Mouse (Mus musculus) embryonic facial prominence, embryonic 11.5 days (tissue): ENCODE data around the gene Abi3. TPM values are rescaled to one million over a fixed set of nuclear protein-coding genes. Genes with fewer than 3 reads are reported as not detected.
"Not testable (repeated sequence)": the region's sequence is repeated elsewhere in the genome, so short reads cannot be mapped to it uniquely, and the experiment has no call there.

Source experiments
- ATAC-seq: fragments of 200-750 bp; cut with Nextera tagmentation; replicated peaks from 2 replicates; pipeline ENCODE4 v1.8.0; 2017; ENCODE audit warnings: low read depth; ENCODE audit not compliant: insufficient number of reproducible peaks, low FRiP score, low TSS enrichment
- DNase-seq: peaks from one replicate; pipeline ENCODE4 v3.0.0-alpha.2; 2015; ENCODE audit warnings: low spot score
- H3K27ac ChIP-seq: fragments of 300-500 bp; sonication (generic); replicated peaks from 2 replicates; pipeline ENCODE4 v1.5.1; 2014; ENCODE audit warnings: mild to moderate bottlenecking, low read depth, low read length, control low read depth
- H3K27me3 ChIP-seq: fragments of 300-500 bp; sonication (generic); 2 replicates; pipeline ENCODE4 v1.6.1; 2014; ENCODE audit warnings: mild to moderate bottlenecking, low read length, moderate library complexity, mixed read lengths; ENCODE audit not compliant: control insufficient read depth, insufficient read depth
- H3K36me3 ChIP-seq: fragments of 300-500 bp; sonication (generic); replicated peaks from 2 replicates; pipeline ENCODE4 v1.6.1; 2014; ENCODE audit warnings: low read depth, mild to moderate bottlenecking, low read length, moderate library complexity, mixed read lengths; ENCODE audit not compliant: control insufficient read depth, insufficient read depth
- H3K4me1 ChIP-seq: fragments of 300-500 bp; sonication (generic); 2 replicates; pipeline ENCODE4 v1.6.1; 2014; ENCODE audit warnings: low read length, mixed read lengths; ENCODE audit not compliant: control insufficient read depth, insufficient read depth
- H3K4me2 ChIP-seq: fragments of 300-500 bp; sonication (generic); 2 replicates; pipeline ENCODE4 v1.6.1; 2014; ENCODE audit warnings: low read depth, mild to moderate bottlenecking, control low read depth, low read length, moderate library complexity
- H3K4me3 ChIP-seq: fragments of 300-500 bp; sonication (generic); 2 replicates; pipeline ENCODE4 v1.5.1; 2014; ENCODE audit warnings: low read depth, low read length, control low read depth
- H3K9ac ChIP-seq: fragments of 300-500 bp; sonication (generic); replicated peaks from 2 replicates; pipeline ENCODE4 v1.6.1; 2014; ENCODE audit warnings: mild to moderate bottlenecking, control low read depth, low read length
- H3K9me3 ChIP-seq: fragments of 300-500 bp; sonication (generic); replicated peaks from 2 replicates; pipeline ENCODE4 v1.6.1; 2016; ENCODE audit warnings: mild to moderate bottlenecking, low read length, inconsistent platforms, mixed read lengths; ENCODE audit not compliant: control insufficient read depth
- WGBS: fragments of 180-500 bp; shearing (Covaris S2); extraction: QIAGEN DNeasy Blood & Tissue Kit; methylation state at CpG from one replicate; pipeline ENCODE4 v1.1.7; 2014; 5-methylcytosine and 5-hydroxymethylcytosine counted together
- polyA plus RNA-seq: library from polyadenylated mRNA; unstranded; fragments of >200 nt; fragmentation: Nextera tagmentation; extraction: Ambion mirVana; gene quantifications from 2 replicates; pipeline ENCODE4 v1.2.1, GENCODE M21; 2014

Gene Abi3
- 2.1 and 2.4 TPM in 2 replicates for polyA plus RNA-seq

DNA sequence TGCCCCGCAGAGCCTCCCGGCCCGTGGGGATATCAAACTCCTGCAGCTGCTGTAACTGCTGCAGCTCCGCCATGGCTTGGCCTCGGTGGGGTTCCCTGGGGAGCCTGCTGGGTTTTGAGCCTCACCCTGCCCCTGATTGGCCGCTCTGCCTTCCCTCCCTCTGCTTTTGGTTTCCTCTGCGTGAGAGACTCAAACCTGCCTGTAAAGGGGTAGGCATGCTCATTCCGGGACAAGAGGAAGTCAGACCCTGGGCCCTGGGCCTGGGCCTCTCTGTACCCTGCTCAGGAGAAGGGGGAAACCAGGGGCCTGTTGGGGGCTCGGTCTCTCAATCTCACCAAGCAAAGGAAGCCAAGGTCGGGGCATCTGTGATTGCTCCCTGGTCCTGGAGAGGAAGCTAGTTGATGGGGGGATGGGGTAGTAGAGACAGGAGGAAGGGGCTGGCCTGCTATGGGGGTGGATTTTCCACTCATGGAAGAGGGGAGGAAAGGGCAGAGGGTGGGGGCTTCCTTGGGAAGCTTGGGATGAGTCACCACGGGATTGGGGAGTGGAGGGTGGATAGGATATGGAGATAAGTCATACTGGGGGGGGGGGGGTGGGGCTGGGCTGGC lies at the start of gene Abi3:
TSS of gene Abi3 (minus strand) at position 403 of the 608 bp plus-strand sequence.
- peak within 1 kb of the TSS; percentile 34; the same call in 1 of the 2 replicates for H3K9ac ChIP-seq
- H3K4me3 ChIP-seq = no peak within 1 kb of the TSS
- H3K4me2 ChIP-seq = peak within 1 kb of the TSS; percentile 13; the same call in 1 of the 2 replicates
- ATAC-seq (no peak), DNase-seq (peak; percentile 45)
- 8% methylated on average over 11 of the region's 11 CpGs for WGBS
- H3K36me3 ChIP-seq = no peaks in the 10 kb centered on the region
- H3K9me3 ChIP-seq = no peaks in the 10 kb centered on the region
- H3K4me1 ChIP-seq = peaks cover 6% of the 10 kb centered on the region; the same call in 1 of the 2 replicates
- H3K27ac ChIP-seq = peak within 1 kb of the TSS; percentile 25
- peaks cover 2% of the 10 kb centered on the region; the same call in 1 of the 2 replicates for H3K27me3 ChIP-seq

DNA sequence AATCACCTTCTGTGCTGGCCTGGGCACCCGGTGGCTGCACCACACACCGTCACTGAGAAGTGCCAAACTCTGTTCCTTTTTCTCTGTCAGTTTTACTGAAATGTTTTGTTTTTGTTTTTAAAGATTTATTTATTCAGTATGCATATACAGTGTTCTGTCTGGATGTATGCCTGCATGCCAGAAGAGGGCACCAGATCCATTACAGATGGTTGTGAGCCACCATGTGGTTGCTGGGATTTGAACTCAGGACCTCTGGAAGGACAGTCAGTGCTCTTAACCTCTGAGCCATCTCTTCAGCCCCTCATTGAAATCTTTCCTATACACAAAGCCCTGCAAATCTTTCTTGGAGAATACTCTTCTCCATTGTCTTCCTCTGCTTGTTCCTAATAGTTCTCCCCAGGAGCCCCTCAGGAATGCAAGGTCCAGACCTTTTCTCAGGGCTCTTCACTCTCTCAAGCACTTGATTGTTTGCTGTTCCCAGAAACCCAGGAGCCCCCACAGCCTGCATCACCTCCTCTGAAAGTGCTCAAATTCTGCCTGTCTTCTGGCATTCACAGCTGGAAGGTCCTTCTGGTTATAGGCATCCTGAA lies 48.3 kb upstream of the Abi3 start:
- DNase-seq (no peak), ATAC-seq (no peak)
- H3K36me3 ChIP-seq = no peaks in the 10 kb centered on the region
- H3K9ac ChIP-seq = no peak overlapping the region
- no peaks in the 10 kb centered on the region for H3K4me1 ChIP-seq
- H3K27ac ChIP-seq = no peak overlapping the region
- H3K4me3 ChIP-seq = no peak overlapping the region
- no peaks in the 10 kb centered on the region for H3K27me3 ChIP-seq
- WGBS = 77% methylated on average over 2 of the region's 2 CpGs
- H3K4me2 ChIP-seq = no peak overlapping the region
- H3K9me3 ChIP-seq = no peaks in the 10 kb centered on the region

DNA sequence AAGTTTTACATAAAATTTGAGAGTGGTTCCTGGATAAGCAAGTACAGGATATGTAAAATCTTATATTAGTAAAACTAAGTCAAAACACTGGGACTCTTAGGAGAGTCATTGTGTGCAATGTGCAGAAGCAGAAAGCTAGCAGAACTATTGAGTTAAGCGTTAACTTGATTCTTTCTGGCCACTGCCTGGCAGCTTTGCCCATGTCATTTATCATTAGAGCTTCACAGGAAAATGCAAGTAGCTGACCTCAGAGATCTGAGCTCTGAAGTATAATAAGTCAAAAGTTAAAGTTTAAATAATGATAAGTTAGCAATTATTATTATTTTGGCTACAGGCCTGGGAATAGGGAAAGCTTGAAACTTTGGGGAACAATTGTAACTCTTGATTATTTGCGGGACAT lies 37.6 kb upstream of the Abi3 start:
- not testable (repeated sequence) for H3K27me3 ChIP-seq, DNase-seq, H3K9me3 ChIP-seq, ATAC-seq, H3K36me3 ChIP-seq, H3K4me1 ChIP-seq, H3K27ac ChIP-seq, H3K4me2 ChIP-seq, H3K4me3 ChIP-seq, H3K9ac ChIP-seq
- 74% methylated on average over 2 of the region's 2 CpGs for WGBS

DNA sequence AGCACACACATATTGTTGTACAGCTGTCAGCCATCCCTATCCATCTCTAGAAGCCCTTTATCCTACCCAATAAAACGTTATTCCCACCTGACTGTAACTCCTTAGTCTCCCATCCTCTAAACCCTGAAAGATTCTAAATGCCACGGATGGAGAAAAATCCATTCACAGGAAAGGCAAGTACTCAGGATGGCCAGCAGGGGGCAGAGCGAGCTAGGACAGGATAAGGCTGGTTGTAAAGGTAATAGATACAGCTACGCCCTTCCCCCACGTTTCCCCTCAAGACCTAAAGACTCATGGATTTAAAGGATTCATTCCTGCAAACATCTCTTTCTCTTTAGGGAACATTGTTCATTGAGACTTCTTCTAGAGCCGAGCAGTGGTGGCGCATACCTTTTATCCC lies 34.0 kb upstream of the Abi3 start:
- no peak overlapping the region for H3K27ac ChIP-seq
- H3K4me2 ChIP-seq = no peak overlapping the region
- DNase-seq (peak; percentile 82), ATAC-seq (no peak)
- no peak overlapping the region for H3K9ac ChIP-seq
- no peaks in the 10 kb centered on the region for H3K9me3 ChIP-seq
- no peak overlapping the region for H3K4me3 ChIP-seq
- H3K4me1 ChIP-seq = no peaks in the 10 kb centered on the region
- no peaks in the 10 kb centered on the region for H3K27me3 ChIP-seq
- H3K36me3 ChIP-seq = no peaks in the 10 kb centered on the region
- 23% methylated on average over 7 of the region's 7 CpGs for WGBS

DNA sequence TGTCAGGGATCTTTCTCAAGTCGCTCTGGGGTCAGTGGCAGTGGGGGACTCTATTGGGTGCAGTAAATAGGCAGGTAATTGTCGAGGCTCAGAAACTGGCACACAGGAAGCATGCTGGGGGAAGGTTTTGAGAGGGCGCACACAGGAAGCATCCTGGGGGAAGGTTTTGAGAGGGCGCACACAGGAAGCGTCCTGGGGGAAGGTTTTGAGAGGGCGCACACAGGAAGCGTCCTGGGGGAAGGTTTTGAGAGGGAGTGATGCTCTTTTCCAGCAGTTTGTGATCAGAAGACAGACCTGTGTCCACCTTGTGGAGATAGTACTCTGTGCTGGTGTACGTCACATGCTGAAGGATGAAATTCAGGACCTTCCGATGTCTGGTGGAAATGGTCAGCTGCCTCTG lies 33.5 kb upstream of the Abi3 start:
- H3K4me2 ChIP-seq = no peak overlapping the region
- no peaks in the 10 kb centered on the region for H3K36me3 ChIP-seq
- no peak overlapping the region for H3K9ac ChIP-seq
- ATAC-seq = no peak
- no peak overlapping the region for H3K27ac ChIP-seq
- no peaks in the 10 kb centered on the region for H3K27me3 ChIP-seq
- no peak overlapping the region for H3K4me3 ChIP-seq
- H3K4me1 ChIP-seq = no peaks in the 10 kb centered on the region
- no peaks in the 10 kb centered on the region for H3K9me3 ChIP-seq
- 29% methylated on average over 9 of the region's 9 CpGs for WGBS
- DNase-seq = no peak

DNA sequence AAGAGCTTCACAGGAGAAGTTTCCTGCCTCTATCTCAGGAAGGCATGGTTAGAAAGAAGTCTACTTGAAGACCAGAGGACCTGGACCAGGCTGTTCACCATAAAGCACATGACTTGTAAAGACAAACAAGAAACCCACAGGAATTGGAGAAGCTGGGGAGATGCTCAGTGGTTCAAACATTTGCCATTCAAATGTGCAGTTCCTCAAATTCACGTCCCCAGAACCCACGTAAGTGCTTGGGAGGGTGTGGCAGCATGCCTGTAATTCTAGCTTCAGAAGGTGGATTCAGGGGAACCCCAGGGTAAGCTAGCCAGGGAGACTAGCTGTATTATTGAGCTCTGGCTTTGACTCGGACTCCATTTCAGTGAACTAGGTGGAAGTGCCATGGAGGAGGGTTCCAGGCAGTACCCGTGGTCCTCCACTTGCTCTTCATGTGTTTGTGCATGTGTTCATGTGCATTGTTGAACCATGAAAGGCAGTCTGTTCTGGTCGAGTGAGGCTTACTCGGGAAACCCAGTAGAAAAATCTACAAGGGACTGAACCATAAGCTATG lies 27.7 kb upstream of the Abi3 start:
- H3K9ac ChIP-seq = no peak overlapping the region
- WGBS = 77% methylated on average over 6 of the region's 6 CpGs
- no peak overlapping the region for H3K27ac ChIP-seq
- no peak overlapping the region for H3K4me2 ChIP-seq
- H3K27me3 ChIP-seq = no peaks in the 10 kb centered on the region
- no peak overlapping the region for H3K4me3 ChIP-seq
- DNase-seq (no peak), ATAC-seq (no peak)
- no peaks in the 10 kb centered on the region for H3K4me1 ChIP-seq
- H3K36me3 ChIP-seq = no peaks in the 10 kb centered on the region
- H3K9me3 ChIP-seq = no peaks in the 10 kb centered on the region

DNA sequence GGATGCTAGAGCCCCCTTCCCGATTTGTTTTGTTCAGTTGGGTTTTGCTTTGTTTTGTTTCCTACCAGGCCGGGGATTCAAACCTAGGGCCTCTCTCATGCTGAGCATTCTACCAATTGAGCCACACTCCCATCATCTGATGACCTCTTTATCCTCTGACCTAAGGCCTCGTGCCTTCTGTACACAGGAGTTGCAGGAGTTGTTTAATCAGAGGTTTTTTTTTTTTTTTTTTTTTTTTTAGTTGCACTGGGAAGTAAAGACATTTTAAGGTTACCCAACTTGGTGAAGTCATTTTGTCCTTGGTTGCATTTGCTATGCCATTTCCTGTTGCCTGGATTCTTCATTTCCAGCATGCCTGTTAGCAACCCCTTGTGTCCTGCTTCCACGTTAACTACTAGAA lies 27.2 kb upstream of the Abi3 start:
- H3K4me3 ChIP-seq = no peak overlapping the region
- 75% methylated on average over 4 of the region's 4 CpGs for WGBS
- H3K27ac ChIP-seq = no peak overlapping the region
- H3K27me3 ChIP-seq = no peaks in the 10 kb centered on the region
- no peak overlapping the region for H3K9ac ChIP-seq
- ATAC-seq = no peak
- H3K4me1 ChIP-seq = no peaks in the 10 kb centered on the region
- H3K9me3 ChIP-seq = no peaks in the 10 kb centered on the region
- no peak for DNase-seq
- H3K36me3 ChIP-seq = no peaks in the 10 kb centered on the region
- no peak overlapping the region for H3K4me2 ChIP-seq

DNA sequence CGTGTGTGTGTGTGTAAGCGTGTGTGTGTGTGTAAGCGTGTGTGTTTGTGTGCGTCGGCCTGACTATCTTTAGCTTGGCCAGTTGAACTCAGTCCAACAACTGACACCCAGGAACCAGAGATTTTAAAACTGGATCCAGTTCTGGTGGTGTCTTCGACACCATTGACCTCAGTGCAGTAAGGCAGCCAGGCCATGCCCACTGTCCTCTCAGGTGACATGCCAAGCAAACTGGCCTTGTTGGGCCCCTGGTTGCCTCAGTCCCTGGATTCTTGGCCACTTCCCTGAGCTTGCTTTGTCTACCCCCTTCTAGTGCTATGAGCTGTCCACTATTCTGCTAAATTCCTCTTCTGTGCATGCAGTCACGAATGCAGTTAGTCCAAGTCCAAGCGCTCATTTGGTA lies 19.1 kb upstream of the Abi3 start:
- ATAC-seq = no peak
- no peak for DNase-seq
- Histone ChIP-seq H3K4me3 (no peak overlapping the region), H3K9me3 (no peaks in the 10 kb centered on the region), H3K27me3 (no peaks in the 10 kb centered on the region), H3K27ac (no peak overlapping the region), H3K4me1 (no peaks in the 10 kb centered on the region; the same call in 1 of the 2 replicates), H3K36me3 (no peaks in the 10 kb centered on the region), H3K4me2 (no peak overlapping the region), H3K9ac (no peak overlapping the region)
- WGBS = 95% methylated on average over 8 of the region's 8 CpGs
